Mouse (Mus musculus): ENCODE measurements around the gene Cep104.

The Cep104 gene

GRCm38 (mm10) chr4:154007759-154008158 is 32.8 kb downstream of the Cep104 start:
- TF ChIP-seq CTCF (conservative IDR thresholded peaks at IDR 0.05; ENCODE audit: low read length): no peak
- no peak for TF ChIP-seq NANOG (IDR thresholded peaks at IDR 0.05; ENCODE audit: borderline replicate concordance, low read length)
- no peak for TF ChIP-seq POU5F1 (IDR thresholded peaks at IDR 0.05; ENCODE audit: borderline replicate concordance, low read length)
- peaks cover 25% of the 10 kb centered on the region for H3K4me1 ChIP-seq (replicated peaks; ENCODE audit: low read depth, low read length)
- no peak overlapping the region for H3K4me3 ChIP-seq (replicated peaks; ENCODE audit: low read length)

GRCm38 (mm10) chr4:154010907-154011645 is 36.1 kb downstream of the Cep104 start:
- peak overlapping the region; percentile 99 for H3K4me3 ChIP-seq (replicated peaks; ENCODE audit: low read length)
- no peaks in the 10 kb centered on the region for H3K9me3 ChIP-seq (ENCODE audit: low read length)
- no peaks in the 10 kb centered on the region for H3K27me3 ChIP-seq (ENCODE audit: insufficient read depth, low read length)
- peaks cover 58% of the 10 kb centered on the region for H3K4me1 ChIP-seq (replicated peaks; ENCODE audit: low read depth, low read length)
- H3K36me3 ChIP-seq (ENCODE audit: insufficient read depth, low read length): peaks cover 52% of the 10 kb centered on the region
- TF ChIP-seq POU5F1 (IDR thresholded peaks at IDR 0.05; ENCODE audit: borderline replicate concordance, low read length): no peak
- no peak for TF ChIP-seq NANOG (IDR thresholded peaks at IDR 0.05; ENCODE audit: borderline replicate concordance, low read length)

More at GRCm38 (mm10) chr4:154007759-154008158, 32.8 kb downstream of the Cep104 start:
- Histone ChIP-seq H3K36me3 (ENCODE audit: insufficient read depth, low read length) (peaks cover 54% of the 10 kb centered on the region), H3K9me3 (ENCODE audit: low read length) (no peaks in the 10 kb centered on the region), H3K27me3 (ENCODE audit: insufficient read depth, low read length) (no peaks in the 10 kb centered on the region)

GRCm38 (mm10) chr4:154011646-154012089 is 36.7 kb downstream of the Cep104 start, which contains the start of gene Lrrc47:
Gene Lrrc47, plus strand, starts transcription at chr4:154011731.
- Histone ChIP-seq H3K9me3 (ENCODE audit: low read length) (no peaks in the 10 kb centered on the region), H3K27me3 (ENCODE audit: insufficient read depth, low read length) (no peaks in the 10 kb centered on the region), H3K4me1 (replicated peaks; ENCODE audit: low read depth, low read length) (peaks cover 58% of the 10 kb centered on the region), H3K36me3 (ENCODE audit: insufficient read depth, low read length) (peaks cover 52% of the 10 kb centered on the region), H3K4me3 (replicated peaks; ENCODE audit: low read length) (peak within 1 kb of the TSS; percentile 99)
- TF ChIP-seq NANOG (IDR thresholded peaks at IDR 0.05; ENCODE audit: borderline replicate concordance, low read length) (no peak), POU5F1 (IDR thresholded peaks at IDR 0.05; ENCODE audit: borderline replicate concordance, low read length) (no peak), CTCF (conservative IDR thresholded peaks at IDR 0.05; ENCODE audit: low read length) (no peak)

- H3K4me3 ChIP-seq (replicated peaks; ENCODE audit: low read length): peak overlapping the region; percentile 99
- peaks cover 59% of the 10 kb centered on the region for H3K4me1 ChIP-seq (replicated peaks; ENCODE audit: low read depth, low read length)
- no peaks in the 10 kb centered on the region for H3K9me3 ChIP-seq (ENCODE audit: low read length)
- no peaks in the 10 kb centered on the region for H3K27me3 ChIP-seq (ENCODE audit: insufficient read depth, low read length)
- peaks cover 52% of the 10 kb centered on the region for H3K36me3 ChIP-seq (ENCODE audit: insufficient read depth, low read length)
- TF ChIP-seq NANOG (IDR thresholded peaks at IDR 0.05; ENCODE audit: borderline replicate concordance, low read length): no peak
- TF ChIP-seq POU5F1 (IDR thresholded peaks at IDR 0.05; ENCODE audit: borderline replicate concordance, low read length): no peak
- no peak for TF ChIP-seq CTCF (conservative IDR thresholded peaks at IDR 0.05; ENCODE audit: low read length)
Measured at GRCm38 (mm10) chr4:154012132-154012882, 37.3 kb downstream of the Cep104 start.

- Histone ChIP-seq H3K9me3 (ENCODE audit: low read length) (no peaks in the 10 kb centered on the region), H3K4me1 (replicated peaks; ENCODE audit: low read depth, low read length) (peaks cover 56% of the 10 kb centered on the region), H3K27me3 (ENCODE audit: insufficient read depth, low read length) (no peaks in the 10 kb centered on the region), H3K36me3 (ENCODE audit: insufficient read depth, low read length) (peaks cover 74% of the 10 kb centered on the region), H3K4me3 (replicated peaks; ENCODE audit: low read length) (no peak overlapping the region)
- TF ChIP-seq POU5F1 (IDR thresholded peaks at IDR 0.05; ENCODE audit: borderline replicate concordance, low read length): no peak
- no peak for TF ChIP-seq NANOG (IDR thresholded peaks at IDR 0.05; ENCODE audit: borderline replicate concordance, low read length)
- no peak for TF ChIP-seq CTCF (conservative IDR thresholded peaks at IDR 0.05; ENCODE audit: low read length)
Measured at GRCm38 (mm10) chr4:154015476-154015875, 40.5 kb downstream of the Cep104 start.

GRCm38 (mm10) chr4:154019571-154019970 is 44.6 kb downstream of the Cep104 start:
- peaks cover 45% of the 10 kb centered on the region for H3K4me1 ChIP-seq (replicated peaks; ENCODE audit: low read depth, low read length)
- no peaks in the 10 kb centered on the region for H3K9me3 ChIP-seq (ENCODE audit: low read length)
- H3K27me3 ChIP-seq (ENCODE audit: insufficient read depth, low read length): peaks cover 10% of the 10 kb centered on the region
- no peak overlapping the region for H3K4me3 ChIP-seq (replicated peaks; ENCODE audit: low read length)
- peaks cover 80% of the 10 kb centered on the region for H3K36me3 ChIP-seq (ENCODE audit: insufficient read depth, low read length)
- peak; percentile 54 for TF ChIP-seq CTCF (conservative IDR thresholded peaks at IDR 0.05; ENCODE audit: low read length)
- no peak for TF ChIP-seq POU5F1 (IDR thresholded peaks at IDR 0.05; ENCODE audit: borderline replicate concordance, low read length)
- TF ChIP-seq NANOG (IDR thresholded peaks at IDR 0.05; ENCODE audit: borderline replicate concordance, low read length): no peak

GRCm38 (mm10) chr4:154021432-154021831 is 46.4 kb downstream of the Cep104 start:
- Histone ChIP-seq H3K36me3 (ENCODE audit: insufficient read depth, low read length) (peaks cover 61% of the 10 kb centered on the region), H3K27me3 (ENCODE audit: insufficient read depth, low read length) (peaks cover 23% of the 10 kb centered on the region), H3K4me1 (replicated peaks; ENCODE audit: low read depth, low read length) (peaks cover 43% of the 10 kb centered on the region), H3K4me3 (replicated peaks; ENCODE audit: low read length) (no peak overlapping the region), H3K9me3 (ENCODE audit: low read length) (no peaks in the 10 kb centered on the region)
- TF ChIP-seq CTCF (conservative IDR thresholded peaks at IDR 0.05; ENCODE audit: low read length) (no peak), NANOG (IDR thresholded peaks at IDR 0.05; ENCODE audit: borderline replicate concordance, low read length) (no peak), POU5F1 (IDR thresholded peaks at IDR 0.05; ENCODE audit: borderline replicate concordance, low read length) (no peak)

- no peak overlapping the region for H3K4me3 ChIP-seq (replicated peaks; ENCODE audit: low read length)
- peaks cover 51% of the 10 kb centered on the region for H3K36me3 ChIP-seq (ENCODE audit: insufficient read depth, low read length)
- no peak for TF ChIP-seq NANOG (IDR thresholded peaks at IDR 0.05; ENCODE audit: borderline replicate concordance, low read length)
- TF ChIP-seq POU5F1 (IDR thresholded peaks at IDR 0.05; ENCODE audit: borderline replicate concordance, low read length): no peak
- no peak for TF ChIP-seq CTCF (conservative IDR thresholded peaks at IDR 0.05; ENCODE audit: low read length)
- H3K9me3 ChIP-seq (ENCODE audit: low read length): no peaks in the 10 kb centered on the region
- peaks cover 43% of the 10 kb centered on the region for H3K4me1 ChIP-seq (replicated peaks; ENCODE audit: low read depth, low read length)
- peaks cover 33% of the 10 kb centered on the region for H3K27me3 ChIP-seq (ENCODE audit: insufficient read depth, low read length)
Measured at GRCm38 (mm10) chr4:154022407-154022806, 47.4 kb downstream of the Cep104 start.
